Mouse (Mus musculus): ENCODE measurements around the gene Ltb. TPM values are rescaled to one million over a fixed set of nuclear protein-coding genes. Genes with fewer than 3 reads are reported as not detected.

Gene Ltb
- total and polyA plus RNA-seq, 2 experiments from 2014 or later, result 0.27 to 0.33 TPM

DNA sequence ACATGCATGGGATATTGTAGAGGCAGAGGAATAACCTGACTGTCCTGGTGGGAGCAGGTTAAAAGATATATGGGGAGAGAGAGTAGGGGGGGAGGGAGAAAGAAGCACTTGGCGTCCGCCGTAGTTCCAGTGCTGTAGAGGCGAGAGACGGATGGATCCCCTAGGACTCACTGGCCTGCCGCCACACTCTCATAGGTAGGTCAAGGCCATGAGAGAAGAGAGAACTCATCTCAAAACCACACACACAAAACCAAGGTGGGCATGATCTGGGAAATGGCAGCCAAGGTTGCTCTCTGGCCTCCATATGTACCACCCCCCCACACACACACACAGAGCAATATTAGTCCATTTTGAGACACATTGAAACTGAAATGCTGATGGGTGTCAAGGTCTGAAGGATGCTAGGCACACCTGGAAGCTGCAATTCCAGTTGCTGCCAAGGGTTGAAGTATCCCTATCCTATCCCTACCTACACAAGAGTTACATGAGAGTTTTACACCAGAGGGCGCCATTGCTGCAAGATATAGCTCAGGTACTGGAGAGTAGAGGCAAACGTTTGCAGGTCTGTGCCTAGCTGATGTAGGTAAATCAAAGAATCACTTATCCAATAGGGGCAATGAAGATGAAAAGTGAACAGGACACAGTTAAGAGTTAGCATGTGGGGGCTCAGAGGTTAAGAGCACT lies 27.7 kb upstream of the Ltb start:
- no peaks in the 10 kb centered on the region for H3K27me3 ChIP-seq (ENCODE audit: control insufficient read depth, insufficient read depth, low read length)
- H3K9ac ChIP-seq (replicated peaks; ENCODE audit: low read depth, low read length), result no peak overlapping the region
- TF ChIP-seq EP300 (IDR thresholded peaks at IDR 0.05; ENCODE audit: low read depth) (no peak), CTCF (IDR thresholded peaks at IDR 0.05; ENCODE audit: low read depth) (peak; percentile 50)
- ATAC-seq (ENCODE audit: insufficient read depth, low read depth) (no peak), DNase-seq (ENCODE audit: low spot score) (no peak)
- peak overlapping the region; percentile 56; the same call in 1 of the 2 replicates for H3K4me2 ChIP-seq (ENCODE audit: low read depth, low read length)
- WGBS, result 74% methylated on average over 8 of the region's 8 CpGs
- H3K4me1 ChIP-seq (ENCODE audit: control insufficient read depth, insufficient read depth), result peaks cover 23% of the 10 kb centered on the region
- peak overlapping the region; percentile 99 for H3K27ac ChIP-seq (ENCODE audit: low read depth)
- H3K9me3 ChIP-seq (replicated peaks; ENCODE audit: control insufficient read depth, low read length), result no peaks in the 10 kb centered on the region
- H3K36me3 ChIP-seq (replicated peaks; ENCODE audit: control insufficient read depth, insufficient read depth, low read length), result peaks cover 7% of the 10 kb centered on the region
- H3K4me3 ChIP-seq (ENCODE audit: low read depth, low read length), result no peak overlapping the region

- H3K27me3 ChIP-seq (ENCODE audit: control insufficient read depth, insufficient read depth, low read length), result no peaks in the 10 kb centered on the region
- TF ChIP-seq CTCF (IDR thresholded peaks at IDR 0.05; ENCODE audit: low read depth) (no peak), EP300 (IDR thresholded peaks at IDR 0.05; ENCODE audit: low read depth) (no peak)
- DNase-seq (ENCODE audit: low spot score) (no peak), ATAC-seq (ENCODE audit: insufficient read depth, low read depth) (no peak)
- 83% methylated on average over 7 of the region's 7 CpGs for WGBS
- H3K4me1 ChIP-seq (ENCODE audit: control insufficient read depth, insufficient read depth), result peaks cover 14% of the 10 kb centered on the region
- no peak overlapping the region for H3K4me3 ChIP-seq (ENCODE audit: low read depth, low read length)
- no peaks in the 10 kb centered on the region for H3K36me3 ChIP-seq (replicated peaks; ENCODE audit: control insufficient read depth, insufficient read depth, low read length)
- no peak overlapping the region for H3K9ac ChIP-seq (replicated peaks; ENCODE audit: low read depth, low read length)
- no peak overlapping the region for H3K27ac ChIP-seq (ENCODE audit: low read depth)
- H3K9me3 ChIP-seq (replicated peaks; ENCODE audit: control insufficient read depth, low read length), result no peaks in the 10 kb centered on the region
- H3K4me2 ChIP-seq (ENCODE audit: low read depth, low read length), result no peak overlapping the region
Measured at GRCm38 (mm10) chr17:35167794-35168193, 26.4 kb upstream of the Ltb start.

- Histone ChIP-seq H3K9me3 (replicated peaks; ENCODE audit: control insufficient read depth, low read length) (no peaks in the 10 kb centered on the region), H3K9ac (replicated peaks; ENCODE audit: low read depth, low read length) (no peak overlapping the region), H3K27ac (ENCODE audit: low read depth) (no peak overlapping the region), H3K36me3 (replicated peaks; ENCODE audit: control insufficient read depth, insufficient read depth, low read length) (no peaks in the 10 kb centered on the region), H3K4me1 (ENCODE audit: control insufficient read depth, insufficient read depth) (peaks cover 8% of the 10 kb centered on the region; the same call in 1 of the 2 replicates), H3K27me3 (ENCODE audit: control insufficient read depth, insufficient read depth, low read length) (no peaks in the 10 kb centered on the region), H3K4me3 (ENCODE audit: low read depth, low read length) (no peak overlapping the region), H3K4me2 (ENCODE audit: low read depth, low read length) (no peak overlapping the region)
- DNase-seq (ENCODE audit: low spot score) (peak; percentile 45), ATAC-seq (ENCODE audit: insufficient read depth, low read depth) (no peak)
- TF ChIP-seq EP300 (IDR thresholded peaks at IDR 0.05; ENCODE audit: low read depth), result no peak
- TF ChIP-seq CTCF (IDR thresholded peaks at IDR 0.05; ENCODE audit: low read depth), result peak; percentile 68
- 13% methylated on average over 4 of the region's 4 CpGs for WGBS
Measured at GRCm38 (mm10) chr17:35168541-35169207, 25.6 kb upstream of the Ltb start.

GRCm38 (mm10) chr17:35172445-35173234 lies 21.6 kb upstream of the Ltb start:
- TF ChIP-seq EP300 (IDR thresholded peaks at IDR 0.05; ENCODE audit: low read depth) (no peak), CTCF (IDR thresholded peaks at IDR 0.05; ENCODE audit: low read depth) (no peak)
- Histone ChIP-seq H3K4me2 (ENCODE audit: low read depth, low read length) (no peak overlapping the region), H3K27me3 (ENCODE audit: control insufficient read depth, insufficient read depth, low read length) (no peaks in the 10 kb centered on the region), H3K4me1 (ENCODE audit: control insufficient read depth, insufficient read depth) (no peaks in the 10 kb centered on the region), H3K9me3 (replicated peaks; ENCODE audit: control insufficient read depth, low read length) (no peaks in the 10 kb centered on the region), H3K27ac (ENCODE audit: low read depth) (no peak overlapping the region), H3K4me3 (ENCODE audit: low read depth, low read length) (no peak overlapping the region), H3K36me3 (replicated peaks; ENCODE audit: control insufficient read depth, insufficient read depth, low read length) (no peaks in the 10 kb centered on the region), H3K9ac (replicated peaks; ENCODE audit: low read depth, low read length) (no peak overlapping the region)
- DNase-seq (ENCODE audit: low spot score) (no peak), ATAC-seq (ENCODE audit: insufficient read depth, low read depth) (no peak)
- WGBS, result 41% methylated on average over 11 of the region's 11 CpGs

- WGBS, result 52% methylated on average over 3 of the region's 3 CpGs
Measured at GRCm38 (mm10) chr17:35173329-35173728, 20.9 kb upstream of the Ltb start.

More at GRCm38 (mm10) chr17:35173329-35173728, 20.9 kb upstream of the Ltb start:
- no peaks in the 10 kb centered on the region for H3K36me3 ChIP-seq (replicated peaks; ENCODE audit: control insufficient read depth, insufficient read depth, low read length)
- ATAC-seq (ENCODE audit: insufficient read depth, low read depth) (no peak), DNase-seq (ENCODE audit: low spot score) (no peak)
- H3K4me1 ChIP-seq (ENCODE audit: control insufficient read depth, insufficient read depth), result no peaks in the 10 kb centered on the region
- no peak overlapping the region for H3K9ac ChIP-seq (replicated peaks; ENCODE audit: low read depth, low read length)
- no peak overlapping the region for H3K4me2 ChIP-seq (ENCODE audit: low read depth, low read length)
- peak overlapping the region; percentile 25; the same call in 1 of the 2 replicates for H3K27ac ChIP-seq (ENCODE audit: low read depth)
- no peaks in the 10 kb centered on the region for H3K27me3 ChIP-seq (ENCODE audit: control insufficient read depth, insufficient read depth, low read length)
- no peak overlapping the region for H3K4me3 ChIP-seq (ENCODE audit: low read depth, low read length)
- H3K9me3 ChIP-seq (replicated peaks; ENCODE audit: control insufficient read depth, low read length), result no peaks in the 10 kb centered on the region
- TF ChIP-seq CTCF (IDR thresholded peaks at IDR 0.05; ENCODE audit: low read depth), result no peak
- no peak for TF ChIP-seq EP300 (IDR thresholded peaks at IDR 0.05; ENCODE audit: low read depth)

Data from heart, postnatal 0 days (tissue).